Mouse (Mus musculus) cerebellum, adult (tissue): Measurements from ENCODE around the gene Lpcat4.

Source experiments
- ATAC-seq: cut with Nextera tagmentation; 2 replicates; pipeline ENCODE4 v1.9.2; 2017; ENCODE audit warnings: mild to moderate bottlenecking, moderate library complexity, mixed read lengths; ENCODE audit not compliant: insufficient number of reproducible peaks, low FRiP score, low TSS enrichment

Gene Lpcat4

DNA sequence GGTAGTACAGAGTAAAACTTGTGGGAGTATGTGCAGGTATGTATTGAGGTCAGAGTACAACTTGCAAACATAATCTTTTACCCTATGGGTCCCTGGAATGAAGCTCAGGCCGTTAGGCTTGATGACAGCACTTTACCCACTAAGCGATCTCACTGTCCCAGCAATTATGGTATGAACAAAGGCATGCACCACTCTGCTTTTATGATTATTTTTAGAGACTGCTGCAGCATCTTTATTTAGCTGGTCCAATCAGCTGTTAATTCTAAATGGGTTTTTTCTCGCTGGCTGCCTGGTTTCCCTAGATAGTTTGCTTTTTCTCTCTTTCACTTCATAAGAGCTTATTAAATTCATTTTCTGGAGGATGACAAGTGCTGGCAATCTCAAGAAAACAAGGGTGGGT lies 56.9 kb downstream of the Lpcat4 start:
- ATAC-seq, result no peak
